Mouse (Mus musculus) embryonic facial prominence, embryonic 13.5 days (tissue): ENCODE measurements around the gene Bmp8a. TPM values are rescaled to one million over a fixed set of nuclear protein-coding genes. Genes with fewer than 3 reads are reported as not detected.
"Not testable (repeated sequence)": the region's sequence is repeated elsewhere in the genome, so short reads cannot be mapped to it uniquely, and the experiment has no call there.

Source experiments
- ATAC-seq: fragments of 200-750 bp; cut with Nextera tagmentation; 2 replicates; pipeline ENCODE4 v1.8.0; 2017; ENCODE audit warnings: low read depth; ENCODE audit not compliant: insufficient number of reproducible peaks, insufficient read depth, low FRiP score, low TSS enrichment
- H3K27ac ChIP-seq: fragments of 300-500 bp; sonication (generic); 2 replicates; pipeline ENCODE4 v1.5.1; 2015; ENCODE audit warnings: moderate library complexity, mild to moderate bottlenecking, inconsistent platforms
- H3K27me3 ChIP-seq: fragments of 300-500 bp; sonication (generic); 2 replicates; pipeline ENCODE4 v1.6.1; 2015; ENCODE audit warnings: mild to moderate bottlenecking, inconsistent platforms
- H3K36me3 ChIP-seq: fragments of 300-500 bp; sonication (generic); 2 replicates; pipeline ENCODE4 v1.6.1; 2015; ENCODE audit warnings: mild to moderate bottlenecking, inconsistent platforms
- H3K4me1 ChIP-seq: fragments of 300-500 bp; sonication (generic); 2 replicates; pipeline ENCODE4 v1.6.1; 2015; ENCODE audit warnings: inconsistent platforms
- H3K4me2 ChIP-seq: fragments of 300-500 bp; sonication (generic); 2 replicates; pipeline ENCODE4 v1.6.1; 2015; ENCODE audit warnings: moderate library complexity, mild to moderate bottlenecking, inconsistent platforms
- H3K4me3 ChIP-seq: fragments of 300-500 bp; sonication (generic); 2 replicates; pipeline ENCODE4 v1.5.1; 2015; ENCODE audit warnings: mild to moderate bottlenecking, inconsistent platforms
- H3K9ac ChIP-seq: fragments of 300-500 bp; sonication (generic); 2 replicates; pipeline ENCODE4 v1.6.1; 2015; ENCODE audit warnings: mild to moderate bottlenecking, inconsistent platforms
- H3K9me3 ChIP-seq: fragments of 300-500 bp; sonication (generic); 2 replicates; pipeline ENCODE4 v1.6.1; 2016; ENCODE audit warnings: inconsistent platforms
- WGBS: fragments of 180-500 bp; shearing (Covaris S2); methylation state at CpG from one replicate; pipeline ENCODE4 v1.1.7; 2015; ENCODE audit warnings: mixed read lengths; 5-methylcytosine and 5-hydroxymethylcytosine counted together
- polyA plus RNA-seq: library from polyadenylated mRNA; unstranded; fragments of >200 nt; fragmentation: Nextera tagmentation; extraction: Ambion mirVana; gene quantifications from 2 replicates; pipeline ENCODE4 v1.2.1, GENCODE M21; 2015

Gene Bmp8a
- polyA plus RNA-seq, 1 experiment from 2014 or later, result 1.3 TPM

DNA sequence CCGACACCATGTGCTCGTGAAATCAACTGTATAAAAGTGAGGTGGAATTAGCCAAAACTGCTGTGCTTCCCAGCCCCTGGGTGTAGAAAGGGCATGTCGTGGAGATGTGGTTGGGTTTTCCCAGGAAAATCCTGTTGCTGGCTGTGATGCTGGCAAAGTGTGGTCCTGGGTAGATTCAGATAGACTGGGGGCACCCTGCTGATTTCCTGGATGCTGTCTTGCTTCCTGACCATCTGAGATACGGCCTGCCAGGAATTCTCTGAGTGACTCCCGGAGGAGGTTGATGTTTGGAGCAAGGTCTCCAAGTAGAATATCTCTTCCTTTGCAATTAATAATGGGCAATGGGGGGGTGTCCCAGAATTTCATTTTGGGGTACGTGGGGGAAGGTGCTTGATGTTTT lies 14.1 kb downstream of the Bmp8a start:
- 73% methylated on average over 6 of the region's 6 CpGs for WGBS
- H3K36me3 ChIP-seq, result no peaks in the 10 kb centered on the region
- ATAC-seq, result no peak
- peaks cover 11% of the 10 kb centered on the region for H3K27me3 ChIP-seq
- no peak overlapping the region for H3K27ac ChIP-seq
- no peak overlapping the region for H3K4me2 ChIP-seq
- H3K9ac ChIP-seq, result no peak overlapping the region
- no peaks in the 10 kb centered on the region for H3K4me1 ChIP-seq
- H3K4me3 ChIP-seq, result no peak overlapping the region
- 0 out of 2 replicates have a peak, but pooled peaks cover 3% of the 10 kb centered on the region for H3K9me3 ChIP-seq

DNA sequence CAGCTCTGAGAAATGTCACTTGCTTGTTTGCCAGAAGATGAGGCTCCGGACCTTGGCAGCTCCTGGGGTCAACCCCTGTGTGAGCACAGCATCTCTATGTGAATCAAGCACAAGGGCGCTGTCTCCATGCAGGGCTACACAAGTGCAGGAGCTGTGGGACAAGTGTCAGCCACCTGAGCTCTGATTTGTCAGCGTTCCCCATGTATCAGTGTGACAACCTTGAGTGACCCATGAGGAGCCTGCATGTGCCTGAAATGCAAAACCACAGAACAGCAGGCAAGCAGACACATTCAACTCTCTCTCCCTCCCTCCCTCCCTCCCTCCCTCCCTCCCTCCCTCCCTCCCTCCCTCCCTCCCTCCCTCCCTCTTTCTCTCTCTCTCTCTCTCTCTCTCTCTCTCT lies 15.4 kb downstream of the Bmp8a start:
- Histone ChIP-seq H3K27ac (no peak overlapping the region), H3K4me1 (0 out of 2 replicates have a peak, but pooled peaks cover 3% of the 10 kb centered on the region), H3K27me3 (peaks cover 23% of the 10 kb centered on the region), H3K9ac (no peak overlapping the region), H3K4me3 (no peak overlapping the region), H3K36me3 (no peaks in the 10 kb centered on the region), H3K4me2 (no peak overlapping the region), H3K9me3 (no peaks in the 10 kb centered on the region)
- ATAC-seq, result no peak
- 54% methylated on average over 3 of the region's 3 CpGs for WGBS

DNA sequence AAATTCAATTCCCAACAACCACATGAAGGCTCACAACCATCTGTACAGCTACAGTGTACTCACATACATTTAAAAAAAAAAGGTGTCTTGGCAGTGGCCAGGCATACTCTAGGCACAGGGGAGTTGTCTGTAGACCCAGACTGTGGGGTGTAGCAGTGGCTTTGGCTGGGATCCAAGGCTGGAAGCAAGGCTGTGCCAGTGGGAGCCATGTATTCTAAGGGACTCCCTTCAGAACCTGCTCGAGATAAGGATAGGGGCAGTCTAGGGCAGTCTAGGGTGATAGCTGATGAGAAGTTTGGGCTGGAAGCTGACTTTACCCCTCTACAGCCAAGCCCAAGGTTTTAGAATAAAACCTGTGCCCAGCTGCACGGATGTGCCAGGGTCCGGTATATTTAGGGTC lies 17.0 kb downstream of the Bmp8a start:
- Histone ChIP-seq H3K27me3 (peaks cover 32% of the 10 kb centered on the region), H3K9ac (no peak overlapping the region), H3K36me3 (no peaks in the 10 kb centered on the region), H3K9me3 (no peaks in the 10 kb centered on the region), H3K27ac (no peak overlapping the region), H3K4me1 (0 out of 2 replicates have a peak, but pooled peaks cover 3% of the 10 kb centered on the region), H3K4me3 (no peak overlapping the region), H3K4me2 (no peak overlapping the region)
- 70% methylated on average over 3 of the region's 3 CpGs for WGBS
- no peak for ATAC-seq

DNA sequence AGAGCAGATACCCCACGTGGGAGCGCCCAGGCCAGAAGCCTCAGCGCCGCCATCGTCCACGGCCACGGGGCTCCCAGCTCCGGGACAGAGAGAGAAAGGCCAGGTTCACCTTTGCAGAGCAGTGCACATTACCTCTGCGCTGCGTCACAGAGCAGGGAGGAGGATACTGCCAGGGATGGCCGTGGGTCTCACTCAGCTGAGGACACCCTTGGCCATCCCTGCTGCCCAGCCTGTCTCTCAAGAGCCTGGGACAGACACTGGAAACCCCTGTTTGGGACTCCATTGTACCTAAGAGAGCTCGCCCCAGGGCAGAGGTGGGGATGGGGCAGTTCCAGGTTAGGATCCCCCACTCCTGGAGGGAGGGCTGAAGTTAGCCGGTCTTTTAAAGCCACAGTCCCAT lies 19.5 kb downstream of the Bmp8a start, which contains the start of gene Oxct2a:
Gene Oxct2a, minus strand, starts transcription at position 101 of the 400 bp plus-strand sequence.
- no peaks in the 10 kb centered on the region for H3K36me3 ChIP-seq
- no peak within 1 kb of the TSS; the same call in 1 of the 2 replicates for H3K9ac ChIP-seq
- H3K4me3 ChIP-seq, result peak within 1 kb of the TSS; percentile 34
- H3K4me1 ChIP-seq, result 0 out of 2 replicates have a peak, but pooled peaks cover 3% of the 10 kb centered on the region
- WGBS, result 10% methylated on average over 13 of the region's 13 CpGs
- H3K27me3 ChIP-seq, result peaks cover 30% of the 10 kb centered on the region
- no peak for ATAC-seq
- no peak within 1 kb of the TSS for H3K27ac ChIP-seq
- H3K4me2 ChIP-seq, result peak within 1 kb of the TSS; percentile 60
- no peaks in the 10 kb centered on the region for H3K9me3 ChIP-seq

DNA sequence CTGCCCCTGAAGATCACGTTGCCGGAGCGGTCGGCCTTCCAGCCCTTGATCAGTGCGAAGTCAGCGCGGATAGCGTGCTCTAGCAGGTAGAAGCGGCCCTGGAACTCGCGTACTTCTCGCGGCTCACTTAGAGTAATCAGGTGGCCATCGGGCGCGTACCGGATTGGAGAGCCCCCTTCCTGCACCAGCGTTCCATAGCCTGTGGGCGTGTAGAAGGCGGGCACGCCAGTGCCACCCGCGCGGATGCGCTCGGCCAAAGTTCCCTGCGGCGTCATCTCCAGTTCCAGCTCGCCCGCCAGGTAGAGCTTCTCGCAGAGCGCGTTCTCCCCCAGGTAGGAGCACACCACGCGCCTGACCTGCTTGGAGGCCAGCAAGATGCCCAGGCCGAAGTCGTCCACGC lies 20.1 kb downstream of the Bmp8a start:
- not testable (repeated sequence) for H3K9ac ChIP-seq, H3K9me3 ChIP-seq, H3K36me3 ChIP-seq, H3K4me1 ChIP-seq, H3K27ac ChIP-seq
- peak; percentile 29; the same call in 1 of the 2 replicates for ATAC-seq
- H3K27me3 ChIP-seq, result peaks cover 30% of the 10 kb centered on the region
- peak overlapping the region; percentile 34 for H3K4me3 ChIP-seq
- 18% methylated on average over 33 of the region's 38 CpGs for WGBS
- H3K4me2 ChIP-seq, result peak overlapping the region; percentile 60

DNA sequence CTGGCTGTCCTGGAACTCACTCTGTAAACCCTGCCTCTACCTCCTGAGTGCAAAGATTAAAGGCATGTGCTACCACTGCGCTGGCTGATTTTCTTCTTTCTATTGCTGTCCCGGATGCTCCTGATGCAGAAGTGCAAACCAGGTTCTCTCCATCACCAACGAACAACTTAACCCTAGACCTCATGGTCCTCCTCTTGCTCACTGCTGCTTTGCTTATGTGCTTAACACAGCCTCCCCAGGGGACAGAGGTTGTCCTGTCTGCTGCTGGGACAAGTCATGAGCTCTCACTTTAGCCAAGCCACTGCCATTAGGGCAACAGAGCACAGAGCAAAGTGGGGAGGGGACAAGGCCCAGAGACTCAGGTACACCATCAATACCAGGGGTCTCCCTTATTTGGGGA lies 28.6 kb downstream of the Bmp8a start:
- no peaks in the 10 kb centered on the region for H3K9me3 ChIP-seq
- ATAC-seq, result no peak
- H3K27ac ChIP-seq, result no peak overlapping the region
- 0 out of 2 replicates have a peak, but pooled peaks cover 2% of the 10 kb centered on the region for H3K4me1 ChIP-seq
- 79% methylated on average over 3 of the region's 3 CpGs for WGBS
- H3K36me3 ChIP-seq, result no peaks in the 10 kb centered on the region
- no peaks in the 10 kb centered on the region for H3K27me3 ChIP-seq
- H3K4me2 ChIP-seq, result no peak overlapping the region
- no peak overlapping the region for H3K9ac ChIP-seq
- H3K4me3 ChIP-seq, result no peak overlapping the region

DNA sequence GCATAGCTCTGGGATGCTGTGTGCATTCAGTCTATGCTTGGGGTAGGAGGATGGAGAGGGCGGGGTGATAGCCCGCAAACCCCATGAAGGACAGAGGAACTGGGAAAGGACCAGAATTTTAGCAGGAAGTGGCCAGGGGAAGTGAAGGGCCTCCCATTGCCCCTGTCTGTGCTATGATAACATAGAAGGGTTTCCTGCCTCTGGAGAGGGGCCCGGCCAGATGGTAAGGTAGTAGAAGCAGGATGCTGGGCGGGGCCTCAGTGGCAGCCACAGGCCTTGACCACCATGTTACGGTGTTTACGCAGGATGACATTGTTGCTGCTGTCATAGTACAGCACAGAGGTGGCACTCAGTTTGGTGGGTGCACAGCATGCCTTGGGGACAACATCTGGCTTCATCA lies 30.0 kb downstream of the Bmp8a start:
- Histone ChIP-seq H3K4me3 (no peak overlapping the region), H3K4me2 (no peak overlapping the region), H3K27ac (no peak overlapping the region), H3K27me3 (no peaks in the 10 kb centered on the region), H3K9me3 (no peaks in the 10 kb centered on the region), H3K4me1 (0 out of 2 replicates have a peak, but pooled peaks cover 2% of the 10 kb centered on the region), H3K9ac (no peak overlapping the region), H3K36me3 (no peaks in the 10 kb centered on the region)
- no peak for ATAC-seq
- 81% methylated on average over 6 of the region's 6 CpGs for WGBS

DNA sequence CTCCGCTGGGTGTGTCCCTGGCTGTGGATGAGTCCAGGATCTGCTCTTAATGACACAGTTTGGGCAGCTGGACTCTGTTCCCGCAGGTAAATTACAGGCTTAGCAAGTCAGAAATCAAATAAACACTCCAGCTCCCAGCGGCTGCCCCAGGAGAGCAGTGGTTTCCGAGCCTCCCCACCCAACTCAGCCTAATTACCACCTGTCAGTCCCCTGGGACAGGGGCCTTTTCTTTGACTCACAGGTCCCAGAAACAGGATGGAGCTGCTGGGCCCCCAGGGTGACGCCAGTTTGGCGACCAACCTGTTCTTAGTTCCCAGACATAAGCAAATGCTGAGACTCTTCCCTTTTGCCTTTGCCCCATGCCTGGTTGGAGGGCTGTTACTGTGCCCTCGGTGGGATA lies 31.2 kb downstream of the Bmp8a start:
- Histone ChIP-seq H3K27me3 (no peaks in the 10 kb centered on the region), H3K4me3 (no peak overlapping the region), H3K9me3 (no peaks in the 10 kb centered on the region), H3K4me1 (0 out of 2 replicates have a peak, but pooled peaks cover 2% of the 10 kb centered on the region), H3K4me2 (no peak overlapping the region), H3K9ac (no peak overlapping the region), H3K36me3 (no peaks in the 10 kb centered on the region), H3K27ac (no peak overlapping the region)
- 66% methylated on average over 7 of the region's 7 CpGs for WGBS
- ATAC-seq, result no peak

DNA sequence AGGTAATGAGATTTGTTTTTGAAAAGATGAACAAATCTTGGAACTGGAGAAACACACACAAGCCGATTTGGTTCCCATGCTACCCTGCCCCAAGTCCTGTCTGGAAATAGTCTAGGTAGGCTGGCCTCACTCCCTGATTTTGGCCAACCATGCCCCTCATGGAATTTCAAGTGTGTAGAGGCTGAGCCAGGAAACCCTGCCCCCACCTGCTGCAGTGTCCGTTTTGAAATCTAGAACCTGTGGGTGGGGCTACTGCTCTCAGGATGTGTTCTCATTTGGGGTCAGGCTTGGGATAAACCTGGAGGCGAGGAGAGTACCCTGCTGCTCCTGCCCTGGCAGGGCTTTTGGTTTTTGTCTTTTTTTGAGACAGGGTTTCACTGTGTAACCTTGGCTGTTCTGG lies 34.8 kb downstream of the Bmp8a start:
- WGBS, result 52% methylated on average over 3 of the region's 3 CpGs
- H3K4me1 ChIP-seq, result 0 out of 2 replicates have a peak, but pooled peaks cover 2% of the 10 kb centered on the region
- ATAC-seq, result no peak

DNA sequence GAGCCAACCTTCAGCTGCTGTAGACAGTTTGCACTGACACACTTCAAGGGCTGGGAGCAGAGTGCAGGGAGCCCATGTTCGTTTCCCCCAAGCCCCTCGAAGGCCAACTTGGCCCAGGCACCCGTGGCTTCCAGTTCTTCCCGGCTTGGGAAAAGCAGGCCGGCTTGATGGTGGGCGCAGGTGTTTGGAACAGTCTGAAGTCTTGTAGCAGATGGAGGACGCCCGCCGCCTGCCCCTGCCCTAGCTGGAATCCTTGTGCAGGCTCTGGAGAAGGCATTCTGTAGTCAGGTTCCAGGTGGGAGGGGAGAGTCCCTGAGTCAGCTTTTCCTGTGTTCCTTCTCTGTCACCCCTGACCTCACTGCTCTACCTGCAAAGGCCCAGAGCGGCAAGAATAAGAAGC lies 36.1 kb downstream of the Bmp8a start:
- no peak overlapping the region for H3K9ac ChIP-seq

More for the DNA sequence above, 34.8 kb downstream of the Bmp8a start:
- Histone ChIP-seq H3K9me3 (no peaks in the 10 kb centered on the region), H3K4me2 (no peak overlapping the region), H3K4me3 (no peak overlapping the region), H3K9ac (no peak overlapping the region), H3K27ac (no peak overlapping the region), H3K27me3 (no peaks in the 10 kb centered on the region), H3K36me3 (peaks cover 13% of the 10 kb centered on the region)

DNA sequence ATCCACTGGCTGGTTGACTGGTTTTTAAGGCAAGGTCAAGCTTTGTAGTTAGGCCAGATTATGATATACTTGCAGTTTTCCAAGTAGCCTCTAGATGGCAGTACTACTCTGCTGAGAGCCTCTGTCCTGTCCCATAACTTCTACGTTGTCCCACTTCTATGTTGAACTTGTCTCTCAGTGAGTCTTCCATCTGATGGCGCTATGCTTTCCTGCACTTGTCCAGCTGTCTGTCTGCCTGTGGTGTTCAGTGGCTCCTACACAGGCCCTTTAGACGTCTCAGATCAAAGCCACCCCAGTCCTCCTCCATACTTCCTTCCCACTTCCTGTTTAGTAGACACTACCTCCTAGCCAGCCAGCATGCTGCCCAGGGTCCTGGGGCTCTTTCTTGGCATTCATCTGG lies 37.3 kb downstream of the Bmp8a start:
- H3K4me1 ChIP-seq, result no peaks in the 10 kb centered on the region
- H3K27me3 ChIP-seq, result no peaks in the 10 kb centered on the region
- WGBS, result 23% methylated on average over 3 of the region's 3 CpGs
- H3K36me3 ChIP-seq, result peaks cover 37% of the 10 kb centered on the region
- no peak overlapping the region for H3K27ac ChIP-seq
- no peak overlapping the region for H3K9ac ChIP-seq
- ATAC-seq, result no peak
- no peak overlapping the region for H3K4me2 ChIP-seq
- no peaks in the 10 kb centered on the region for H3K9me3 ChIP-seq
- H3K4me3 ChIP-seq, result no peak overlapping the region

More for the DNA sequence above, 36.1 kb downstream of the Bmp8a start:
- H3K36me3 ChIP-seq, result peaks cover 26% of the 10 kb centered on the region
- H3K4me2 ChIP-seq, result no peak overlapping the region
- H3K4me3 ChIP-seq, result no peak overlapping the region
- no peak overlapping the region for H3K27ac ChIP-seq
- H3K9me3 ChIP-seq, result no peaks in the 10 kb centered on the region
- 81% methylated on average over 10 of the region's 10 CpGs for WGBS
- no peaks in the 10 kb centered on the region for H3K27me3 ChIP-seq
- H3K4me1 ChIP-seq, result no peaks in the 10 kb centered on the region
- ATAC-seq, result no peak

DNA sequence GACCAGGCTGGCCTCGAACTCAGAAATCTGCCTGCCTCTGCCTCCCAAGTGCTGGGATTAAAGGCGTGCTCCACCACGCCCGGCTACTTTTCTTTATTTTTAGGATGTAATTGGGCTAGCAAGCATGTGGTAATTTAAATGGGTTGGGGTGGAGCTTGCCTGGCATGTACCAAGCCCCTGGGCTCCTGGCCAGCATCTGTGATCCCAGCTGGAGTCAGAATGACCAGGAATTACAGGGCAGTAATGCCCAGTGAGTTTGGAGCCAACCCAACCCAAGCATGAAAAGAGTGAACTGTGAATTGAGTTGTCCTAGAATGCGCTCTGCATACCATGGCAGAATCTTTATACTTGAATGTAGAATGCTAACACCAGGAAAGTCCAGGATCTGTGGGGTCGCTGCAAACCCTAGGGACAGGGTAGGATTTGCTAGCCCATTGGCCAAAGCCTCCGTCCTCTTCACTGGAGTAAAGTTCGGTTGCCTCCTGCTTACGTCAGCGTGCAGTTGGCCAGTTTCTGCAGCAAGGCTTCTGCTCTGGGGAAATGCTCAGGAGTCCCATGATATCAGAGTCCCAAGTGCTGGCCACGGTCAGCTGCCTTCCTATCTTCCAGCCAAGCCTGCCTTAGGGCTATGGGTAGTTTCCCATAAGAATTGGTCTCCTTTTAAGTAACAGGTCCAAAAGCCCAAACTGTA lies 43.9 kb downstream of the Bmp8a start:
- no peak overlapping the region for H3K27ac ChIP-seq
- H3K9ac ChIP-seq, result no peak overlapping the region
- no peak overlapping the region for H3K4me2 ChIP-seq
- H3K27me3 ChIP-seq, result no peaks in the 10 kb centered on the region
- 96% methylated on average over 11 of the region's 11 CpGs for WGBS
- no peak overlapping the region for H3K4me3 ChIP-seq
- H3K36me3 ChIP-seq, result peaks cover 95% of the 10 kb centered on the region
- H3K4me1 ChIP-seq, result no peaks in the 10 kb centered on the region
- no peaks in the 10 kb centered on the region for H3K9me3 ChIP-seq
- ATAC-seq, result no peak
